In the genomic region with DNA sequence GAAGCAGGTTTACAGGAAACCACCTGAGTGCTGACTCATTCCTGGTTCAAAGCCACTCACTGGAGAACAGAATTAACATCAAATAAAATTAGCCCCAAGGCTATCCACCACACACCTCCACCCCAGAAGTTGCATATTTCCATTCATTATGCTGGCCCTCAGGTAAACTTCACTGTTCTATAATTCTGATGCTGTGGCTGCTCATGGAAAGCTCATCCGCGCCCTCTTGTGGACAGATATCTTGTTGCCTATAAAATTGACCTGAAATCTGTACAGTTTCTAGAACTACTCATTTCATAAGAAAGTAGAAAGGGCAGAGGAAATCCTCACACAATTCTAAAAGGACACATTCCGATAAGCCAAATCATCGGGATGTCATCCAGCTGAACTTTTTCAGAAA, we compare ENCODE assay signal across 1 mouse cellular context.
TF ChIP-seq lines count a peak whose summit lies in the region.

No protein-coding gene starts in this region.

TF ChIP-seq in ES-E14, 5 proteins besides CTCF, POLR2A, EP300 and RAD21:
- TF ChIP-seq HCFC1 (IDR thresholded peaks at IDR 0.05; ENCODE audit: borderline replicate concordance, insufficient read depth, low read length), result no peak
- peak; percentile 74 for TF ChIP-seq ZC3H11A (IDR thresholded peaks at IDR 0.05; ENCODE audit: borderline replicate concordance, low read depth, low read length)
- TF ChIP-seq MAFK (IDR thresholded peaks at IDR 0.05; ENCODE audit: insufficient read depth, low read depth, low read length), result 0 out of 2 replicates have a peak, but pooled peaks have one; percentile 5
